Mouse (Mus musculus) bone marrow macrophage, adult 2 months (primary cell): ENCODE results near the gene BC005537.

ENCODE experiments used
- CTCF ChIP-seq: IDR thresholded peaks from 2 replicates; pipeline ENCODE4 v1.5.1; 2012; ENCODE audit warnings: low read depth, mild to moderate bottlenecking, low read length, moderate library complexity
- POLR2A ChIP-seq: IDR thresholded peaks from 2 replicates; pipeline ENCODE4 v1.6.1; 2012; ENCODE audit warnings: mild to moderate bottlenecking, low read depth, low read length, borderline replicate concordance

GRCm38 (mm10) chr13:24792411-24793045, 8.9 kb upstream of the BC005537 start:
- TF ChIP-seq CTCF (no peak), POLR2A (no peak)
